Mouse (Mus musculus) brain, adult 2 months (tissue): ENCODE measurements around the gene Cald1.

Experiments used
- DNase-seq: peaks from one replicate; pipeline ENCODE4 v3.0.0; 2011; ENCODE audit warnings: low read depth, low spot score

Gene Cald1

GRCm38 (mm10) chr6:34613122-34613521, 14.8 kb downstream of the Cald1 start:
- DNase-seq = no peak

DNA sequence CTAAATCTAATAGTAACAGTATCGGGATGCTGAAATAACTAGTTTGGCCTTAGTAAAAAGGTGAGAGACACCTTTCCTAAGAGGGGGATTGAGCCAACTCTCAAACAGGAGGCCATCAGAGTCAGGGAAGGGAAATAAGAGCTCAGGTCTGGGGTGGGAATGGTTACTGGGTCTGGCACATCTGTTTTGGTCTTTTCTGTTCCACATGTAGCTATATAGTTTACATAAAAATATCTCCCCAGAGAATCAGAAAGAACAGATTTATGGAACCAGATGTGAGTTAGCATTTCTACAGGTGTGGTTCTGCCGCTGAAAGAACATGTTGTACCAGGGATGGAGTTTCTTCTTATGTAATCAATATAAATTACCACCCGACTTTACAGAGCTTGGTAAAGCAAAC, 17.1 kb downstream of the Cald1 start:
- DNase-seq = no peak

DNA sequence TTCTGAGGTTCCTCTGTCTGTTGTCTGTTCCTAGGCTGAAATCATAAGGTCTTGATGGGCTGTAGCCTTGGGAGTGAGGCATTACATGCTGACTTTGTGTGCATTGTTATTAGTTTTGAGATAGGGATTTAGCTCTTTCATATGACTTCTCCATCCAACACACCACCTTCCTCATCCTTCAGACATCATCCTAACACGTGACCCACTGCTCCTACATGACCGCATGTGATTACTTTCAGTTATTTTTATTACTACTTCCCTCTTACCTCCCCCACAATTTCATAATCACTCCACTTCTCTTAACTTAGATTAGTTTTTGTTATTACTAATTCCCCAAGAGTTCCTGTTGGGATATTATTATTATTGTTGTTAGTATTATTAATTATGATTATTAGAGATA, 21.2 kb downstream of the Cald1 start:
- DNase-seq = no peak

GRCm38 (mm10) chr6:34620242-34620641, 21.9 kb downstream of the Cald1 start:
- no peak for DNase-seq

DNA sequence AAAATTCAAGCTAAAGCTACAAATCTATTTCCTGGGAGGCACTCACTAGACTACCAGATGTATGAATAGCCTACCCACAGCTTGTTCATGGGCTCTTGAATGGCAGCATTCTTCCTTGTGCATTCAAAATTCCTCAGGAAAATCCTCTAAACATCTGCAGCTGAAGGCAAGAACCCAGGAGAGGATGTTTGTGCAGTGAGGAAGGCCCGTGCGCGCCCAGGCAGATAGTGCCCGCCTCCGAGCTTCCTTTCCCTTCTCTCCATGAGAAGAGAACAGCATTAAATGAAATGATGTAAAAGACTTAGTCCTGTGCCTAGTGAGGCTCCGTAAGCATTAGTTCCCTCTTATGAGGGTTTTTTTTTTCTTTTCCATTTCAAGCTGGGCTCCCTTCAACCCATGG, 24.6 kb downstream of the Cald1 start:
- no peak for DNase-seq

DNA sequence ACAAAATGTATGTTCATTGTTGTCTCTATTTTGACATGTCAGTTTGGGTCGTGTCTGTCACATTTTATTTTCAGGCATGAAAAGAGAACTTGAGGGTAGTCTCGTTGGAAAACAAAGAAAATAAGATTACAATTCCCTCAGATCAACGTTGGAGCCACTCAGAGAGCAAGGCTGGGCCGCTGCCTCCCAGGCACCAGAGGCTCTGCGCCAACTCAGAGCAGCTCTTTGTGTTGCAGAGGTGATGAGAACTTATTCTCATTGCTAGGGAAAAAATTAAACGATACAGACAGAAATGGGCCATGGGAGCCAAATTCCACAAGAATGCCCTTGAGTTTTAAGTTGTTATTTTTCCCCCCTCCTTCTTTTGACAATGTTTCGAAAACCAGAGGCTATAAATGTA, 25.0 kb downstream of the Cald1 start:
- no peak for DNase-seq

- no peak for DNase-seq
Observed at GRCm38 (mm10) chr6:34624536-34624935, 26.2 kb downstream of the Cald1 start.

- DNase-seq = no peak
Observed at GRCm38 (mm10) chr6:34626586-34627245, 28.4 kb downstream of the Cald1 start.

DNA sequence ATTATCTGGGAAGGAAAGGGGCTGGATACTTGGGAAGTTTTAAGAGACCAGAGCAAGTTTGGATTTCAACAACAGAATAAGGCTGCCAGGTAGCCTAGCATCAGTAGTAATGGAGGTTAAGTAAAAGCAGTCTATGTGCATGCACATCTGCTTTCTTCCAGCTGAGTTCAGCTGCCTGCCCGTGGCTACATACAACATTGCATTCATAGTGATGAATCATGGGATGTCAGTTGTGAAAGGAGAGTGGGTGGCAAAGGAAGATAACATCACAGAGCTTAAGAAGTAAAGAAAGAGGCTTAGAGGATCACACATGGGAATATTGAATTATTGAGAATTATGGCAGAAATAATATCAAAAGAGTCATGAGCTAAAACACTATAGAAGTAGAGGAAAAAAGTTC, 29.8 kb downstream of the Cald1 start:
- DNase-seq = no peak

DNA sequence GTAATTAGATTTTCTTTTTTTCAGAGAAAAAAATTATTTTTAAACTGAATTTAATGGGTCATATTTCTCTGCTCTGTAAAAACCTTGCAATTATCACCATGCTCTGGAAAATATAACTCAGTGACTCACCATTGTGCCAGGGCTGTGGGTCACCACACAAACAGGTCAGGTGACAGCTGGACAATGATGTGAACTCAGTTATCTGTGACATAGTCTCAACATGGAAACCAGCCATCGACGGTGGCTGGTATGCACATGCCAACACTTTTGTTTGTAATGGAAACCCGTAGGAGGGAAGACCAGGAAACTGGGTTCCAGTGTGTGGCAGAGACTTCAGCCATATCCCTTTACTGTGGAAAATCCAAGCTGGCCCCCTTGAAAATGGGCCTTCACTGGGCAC, 35.5 kb downstream of the Cald1 start:
- no peak for DNase-seq

DNA sequence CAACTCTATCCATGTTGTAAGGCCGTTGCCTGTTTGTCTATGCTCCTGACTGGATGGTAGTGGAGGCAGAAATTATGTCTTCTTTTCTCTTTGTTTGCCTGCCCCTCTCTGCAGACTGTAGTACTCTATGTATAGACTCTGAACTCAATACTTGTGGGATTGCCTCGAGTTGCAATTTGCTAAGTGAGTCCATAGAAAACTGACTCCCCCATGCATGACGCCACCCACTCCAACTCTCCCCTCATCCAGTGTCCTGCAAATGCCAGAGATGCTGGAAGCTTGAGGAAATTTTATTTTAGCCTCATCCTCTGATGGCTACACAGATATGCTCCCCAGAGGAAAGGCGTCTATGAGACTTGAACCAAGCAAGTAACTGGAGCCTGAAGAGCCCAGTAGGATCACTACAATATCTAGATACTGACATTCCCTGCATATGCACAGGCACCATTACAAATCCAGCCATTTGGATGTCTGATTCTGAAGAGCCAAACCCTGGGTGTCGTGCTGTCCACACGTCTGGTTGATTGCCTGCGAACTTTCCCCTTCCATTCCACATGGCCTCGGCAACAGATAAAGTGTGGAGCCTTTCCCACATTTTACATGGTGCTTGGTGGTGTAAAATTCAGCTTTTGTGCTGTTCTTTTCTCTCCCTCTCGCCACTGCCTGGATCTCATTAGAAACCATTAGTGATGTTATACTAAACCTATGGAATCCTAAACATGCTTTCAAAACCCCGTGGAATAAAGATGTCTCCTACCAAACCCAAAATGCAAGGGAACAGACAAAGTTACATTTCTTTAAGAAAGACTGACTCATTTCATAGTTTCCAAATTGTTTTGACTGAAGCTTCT, 39.5 kb downstream of the Cald1 start:
- DNase-seq = no peak

- DNase-seq = no peak
Observed at GRCm38 (mm10) chr6:34638667-34639066, 40.4 kb downstream of the Cald1 start.

DNA sequence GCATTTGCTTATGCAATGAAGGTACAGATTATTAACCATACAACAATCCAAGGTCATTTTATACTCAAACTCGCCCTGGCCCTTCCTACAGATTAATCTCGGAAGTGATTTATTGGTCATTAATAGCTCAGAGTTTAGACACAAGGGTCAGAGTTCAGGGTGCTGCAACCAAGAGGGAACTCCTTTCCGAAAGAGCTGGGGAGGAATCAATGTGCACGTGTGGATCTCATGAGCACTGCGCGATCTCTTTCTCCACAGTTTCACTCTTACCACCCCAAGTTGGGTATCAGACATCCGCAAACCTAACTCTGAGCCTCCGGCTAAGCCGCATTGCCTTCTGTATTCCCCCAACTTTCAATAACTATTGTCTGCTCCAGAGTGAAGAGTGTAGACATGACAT, 41.9 kb downstream of the Cald1 start:
- DNase-seq = no peak

- DNase-seq = no peak
Observed at GRCm38 (mm10) chr6:34641081-34641480, 42.8 kb downstream of the Cald1 start.

GRCm38 (mm10) chr6:34642075-34642547, 43.8 kb downstream of the Cald1 start:
- peak; percentile 53 for DNase-seq

GRCm38 (mm10) chr6:34648017-34648787, 49.9 kb downstream of the Cald1 start:
- DNase-seq = no peak

- no peak for DNase-seq
Observed at GRCm38 (mm10) chr6:34651298-34651697, 53.0 kb downstream of the Cald1 start.

GRCm38 (mm10) chr6:34655719-34656118, 57.4 kb downstream of the Cald1 start:
- no peak for DNase-seq

GRCm38 (mm10) chr6:34658791-34659190, 60.5 kb downstream of the Cald1 start:
- peak; percentile 55 for DNase-seq

GRCm38 (mm10) chr6:34660724-34661123, 62.4 kb downstream of the Cald1 start:
- DNase-seq = peak; percentile 51

DNA sequence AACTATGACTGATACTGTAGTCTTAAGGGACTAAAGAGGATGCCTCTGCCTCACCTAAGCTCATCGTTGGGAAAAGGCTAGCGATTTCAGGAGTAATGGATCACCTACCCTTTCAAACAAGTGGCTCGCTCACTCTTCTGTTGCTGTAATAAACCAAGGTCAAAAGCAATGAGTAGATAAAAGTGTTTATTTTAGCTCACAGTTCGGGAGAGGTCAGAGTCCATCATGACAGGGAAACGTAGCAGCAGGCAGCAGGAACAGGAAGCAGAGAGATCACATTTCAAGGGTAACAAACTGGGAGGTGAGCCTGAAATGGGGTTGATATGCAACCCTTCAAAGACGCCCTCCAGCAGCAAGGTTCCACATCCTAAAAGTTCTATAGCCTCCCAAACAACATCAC, 64.3 kb downstream of the Cald1 start:
- DNase-seq = no peak

DNA sequence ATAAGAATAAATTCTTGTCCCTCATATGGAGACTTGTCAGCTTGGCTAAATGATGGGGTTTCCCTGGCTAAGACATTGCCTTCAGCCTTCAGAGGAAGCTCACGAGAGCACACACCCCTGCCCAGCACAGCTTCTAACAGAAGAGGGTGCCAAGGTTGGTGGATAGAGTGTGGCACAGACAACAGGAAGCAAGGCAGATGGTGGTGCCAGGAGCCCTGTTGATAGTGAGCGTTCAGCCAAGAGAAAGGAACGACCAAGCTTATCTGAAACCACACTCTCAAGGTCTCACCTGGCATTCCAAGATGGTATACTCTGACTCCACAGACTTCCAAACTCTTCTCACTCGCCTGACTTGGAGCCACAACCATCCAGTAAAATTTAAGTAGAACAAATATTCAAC, 66.0 kb downstream of the Cald1 start:
- DNase-seq = peak; percentile 52
